Mouse (Mus musculus): ENCODE measurements at regions not wholly inside any gene's neighbourhood (a gene's known extent, or its start where the extent isn't known, plus 50 kb on each side); places are given as distances from the start of the nearest gene placed in this dataset.

DNA sequence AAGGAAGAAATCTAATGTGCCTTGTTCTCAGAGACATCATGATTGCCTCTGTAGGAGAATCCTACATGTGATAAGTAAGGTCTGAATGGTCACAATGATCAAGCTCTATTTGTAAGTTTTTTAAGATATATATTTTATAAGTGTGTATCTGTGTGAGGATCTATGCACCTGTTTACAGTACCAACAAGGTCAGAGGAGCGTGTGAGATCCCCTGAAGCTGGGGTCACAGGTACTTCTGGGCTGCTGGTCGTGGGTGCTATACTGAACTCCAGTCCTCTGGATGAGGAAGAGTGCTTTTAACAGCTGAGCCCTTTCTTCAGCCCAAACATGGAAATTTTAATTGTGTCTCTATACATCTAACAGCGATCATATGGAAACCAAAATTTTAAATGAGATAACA lies 181.1 kb upstream of the Topaz1 start:
- DNase-seq (ENCODE audit: low spot score in 2 of 2) = no peak

DNA sequence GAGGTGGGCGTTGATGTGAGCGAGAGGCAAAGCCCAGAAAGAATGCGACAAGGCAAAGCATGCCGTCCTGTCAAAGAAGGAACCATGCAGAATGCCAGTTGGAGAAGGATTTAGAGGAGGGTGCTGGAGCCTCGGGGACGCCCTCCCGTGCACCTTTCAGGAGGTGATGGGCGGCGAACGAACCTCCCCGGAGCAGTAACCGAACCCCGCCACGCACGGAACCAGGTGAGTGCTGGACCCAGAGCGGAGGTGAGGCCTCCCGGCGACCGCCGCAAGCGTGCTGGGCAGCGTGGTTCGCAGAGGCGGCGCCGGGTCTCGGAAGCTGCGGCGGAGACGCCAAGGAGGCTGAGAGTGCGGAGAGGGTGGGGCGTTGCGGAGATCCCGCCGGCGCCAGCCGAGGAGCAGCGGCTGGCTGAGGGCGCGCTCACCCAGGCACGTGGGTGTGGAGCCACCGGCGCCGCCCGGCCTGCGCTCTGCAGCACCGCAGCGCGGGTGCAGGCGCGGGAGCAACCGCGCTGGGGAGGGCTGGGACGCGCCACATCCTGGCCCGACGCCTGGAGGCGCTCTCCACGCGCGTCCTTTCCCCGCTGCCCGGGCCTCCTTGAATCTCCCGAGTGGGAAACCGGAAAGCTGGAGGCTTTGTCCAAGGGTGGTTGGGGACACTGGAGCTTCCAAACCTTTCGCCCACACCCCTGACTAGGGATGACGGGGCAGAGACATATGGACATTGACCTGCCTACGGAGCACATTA lies 178.3 kb upstream of the Topaz1 start:
- no peak for DNase-seq (ENCODE audit: low spot score in 2 of 2)

DNA sequence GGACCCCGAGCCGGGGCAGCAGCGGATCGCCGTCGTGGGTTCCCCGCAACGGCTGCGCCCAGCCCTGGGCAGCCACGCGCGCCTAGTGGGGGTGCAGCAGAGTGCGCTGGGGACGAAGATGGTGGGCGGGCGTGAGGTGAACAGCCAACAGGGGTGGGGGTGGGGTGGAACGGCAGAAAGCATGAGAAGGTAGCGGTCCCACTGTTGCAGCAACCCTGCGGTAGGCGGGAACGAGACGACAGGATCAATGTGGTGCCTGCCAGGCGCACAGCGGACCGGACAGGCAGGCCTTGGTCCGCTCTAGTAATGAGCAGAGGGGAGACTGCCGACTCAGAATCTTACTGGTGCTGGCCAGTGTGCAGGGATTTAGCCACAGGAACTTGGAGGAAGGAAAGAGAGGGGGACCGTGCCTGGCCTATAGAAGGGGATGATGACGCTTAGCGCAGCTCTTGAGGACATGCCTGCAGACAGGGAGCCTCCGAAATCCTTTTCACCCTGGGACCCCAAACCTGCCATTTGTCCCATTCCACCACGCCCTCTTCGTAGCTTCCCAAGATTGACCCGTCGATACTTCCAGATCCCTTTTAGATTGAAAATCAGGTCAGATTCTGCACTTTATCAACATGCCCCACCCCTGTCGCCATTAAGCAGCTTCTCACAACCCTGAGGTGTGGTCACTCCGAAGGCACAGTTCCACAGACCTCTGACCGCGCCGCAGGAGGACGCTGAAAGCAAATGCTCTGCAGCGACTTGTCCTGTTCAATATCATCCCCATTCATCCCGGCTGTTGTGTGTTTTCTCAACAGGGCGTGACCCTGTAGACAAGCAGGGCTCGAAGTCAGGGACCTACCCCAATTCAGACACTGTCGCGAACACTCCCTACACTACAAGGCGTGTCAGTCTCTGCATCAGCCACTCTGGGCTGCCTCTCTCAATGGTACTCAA lies 177.4 kb upstream of the Topaz1 start:
- DNase-seq (ENCODE audit: low spot score in 2 of 2) = no peak

DNA sequence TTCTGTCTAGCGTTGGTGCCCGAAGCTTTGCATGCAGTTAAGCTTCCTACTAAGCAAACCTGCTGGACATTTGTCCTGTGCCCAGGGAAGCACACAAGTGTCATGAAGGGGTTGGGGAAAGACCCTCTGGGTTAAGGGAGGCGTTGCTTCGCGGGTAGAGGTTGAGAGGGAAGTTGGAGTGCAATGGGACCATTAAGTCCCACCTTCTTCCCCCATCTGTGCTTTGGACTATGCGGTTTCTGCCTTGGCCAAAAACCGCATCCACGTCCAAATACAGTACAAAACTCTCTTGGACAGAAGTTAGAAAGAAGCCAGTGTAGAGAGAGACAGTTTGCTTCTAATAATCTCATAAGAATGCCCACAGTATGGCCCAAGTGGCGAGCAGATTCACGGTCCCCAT lies 176.1 kb upstream of the Topaz1 start:
- no peak for DNase-seq (ENCODE audit: low spot score in 2 of 2)

DNA sequence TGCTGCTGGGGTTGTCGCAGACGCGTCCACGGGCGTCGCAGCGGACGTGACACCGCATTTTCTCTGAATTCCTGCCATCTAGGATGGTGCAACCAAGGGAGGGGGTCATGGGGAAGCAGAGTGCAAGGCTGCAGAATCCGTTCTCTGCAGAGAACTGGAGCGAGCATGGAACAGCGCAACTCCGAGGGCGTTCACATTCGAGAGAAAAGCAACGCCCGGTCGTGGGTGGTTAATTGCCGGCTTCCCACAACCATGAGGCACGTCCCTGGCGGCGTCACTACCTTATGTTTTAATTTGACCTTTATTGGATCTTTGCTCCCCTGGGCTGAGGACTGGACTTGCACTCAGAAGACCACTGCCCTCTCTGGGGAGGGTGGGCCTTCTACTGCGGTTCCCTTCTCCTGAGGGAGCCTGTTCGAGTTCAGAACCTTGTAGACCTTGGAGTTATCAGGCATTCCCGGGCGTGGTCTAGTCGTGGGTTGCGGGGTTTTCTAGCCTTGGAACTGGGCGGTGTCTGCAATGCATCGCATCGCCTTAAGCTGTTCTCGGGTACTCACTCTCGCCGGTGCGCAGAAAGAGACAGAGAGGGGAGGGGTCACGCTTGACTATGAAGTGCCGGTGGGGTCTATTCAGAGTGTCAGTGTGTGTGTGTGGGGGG lies 175.6 kb upstream of the Topaz1 start:
- no peak for DNase-seq (ENCODE audit: low spot score in 2 of 2)

DNA sequence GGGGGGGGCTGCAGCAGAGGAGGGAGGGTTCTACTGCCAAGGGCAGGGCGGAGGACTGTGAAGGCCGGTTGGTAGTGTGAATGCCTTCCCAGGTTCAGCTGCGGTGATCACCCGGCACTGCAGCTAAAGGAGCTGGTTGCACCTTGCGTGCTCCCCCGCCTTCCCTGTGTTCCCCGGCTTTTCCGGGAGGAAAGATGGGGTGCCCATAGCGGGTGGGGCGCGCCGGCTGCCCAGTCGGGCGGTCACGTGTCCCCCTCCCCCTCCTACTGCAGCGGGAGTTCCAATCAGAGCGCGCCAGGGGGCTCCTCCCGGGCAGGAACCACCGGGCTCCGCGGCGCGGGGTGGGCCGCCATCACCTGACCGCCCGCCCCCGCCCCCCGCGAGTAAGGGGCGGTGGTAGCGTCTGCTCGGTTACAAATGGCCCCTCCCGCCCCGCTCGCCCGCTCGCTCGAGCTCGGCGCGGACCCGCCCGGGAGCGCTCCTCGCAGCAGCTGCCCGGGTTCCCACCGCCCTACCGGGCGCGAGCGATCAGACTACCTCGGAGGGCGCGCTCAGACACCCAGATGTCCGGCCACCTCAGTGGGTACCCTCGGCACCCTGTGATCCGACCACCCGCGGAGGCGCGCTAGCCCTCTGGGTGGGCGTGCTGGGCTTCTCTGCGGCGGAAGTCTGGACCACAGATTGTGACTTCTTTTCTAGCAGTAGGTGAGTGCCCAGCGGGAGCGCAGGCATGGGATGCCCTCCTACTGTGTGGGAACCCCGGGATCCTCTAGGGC lies 174.9 kb upstream of the Topaz1 start:
- no peak for DNase-seq (ENCODE audit: low spot score in 2 of 2)

DNA sequence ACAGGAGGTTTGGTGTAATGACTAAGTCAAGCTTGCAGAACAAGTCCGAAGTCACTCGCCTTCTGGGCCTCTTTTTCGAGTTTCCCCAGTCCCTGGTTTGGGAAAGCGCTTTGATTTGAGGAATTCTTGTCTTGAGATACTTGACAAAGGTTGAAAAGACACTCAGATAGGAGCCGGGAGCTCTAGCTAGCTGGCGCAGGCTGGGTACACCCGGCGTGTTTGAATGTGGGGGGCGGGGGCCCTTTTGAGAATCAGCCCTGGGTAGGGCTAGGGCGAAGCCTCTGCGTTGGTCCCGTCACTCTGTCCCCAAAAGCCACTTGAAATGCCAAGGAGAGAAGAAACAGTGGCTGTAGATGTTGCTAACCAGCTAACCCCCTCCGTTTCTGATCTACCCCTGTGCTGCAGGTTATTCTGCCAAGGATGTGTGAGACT lies 174.3 kb upstream of the Topaz1 start:
- DNase-seq (ENCODE audit: low spot score in 2 of 2) = no peak

DNA sequence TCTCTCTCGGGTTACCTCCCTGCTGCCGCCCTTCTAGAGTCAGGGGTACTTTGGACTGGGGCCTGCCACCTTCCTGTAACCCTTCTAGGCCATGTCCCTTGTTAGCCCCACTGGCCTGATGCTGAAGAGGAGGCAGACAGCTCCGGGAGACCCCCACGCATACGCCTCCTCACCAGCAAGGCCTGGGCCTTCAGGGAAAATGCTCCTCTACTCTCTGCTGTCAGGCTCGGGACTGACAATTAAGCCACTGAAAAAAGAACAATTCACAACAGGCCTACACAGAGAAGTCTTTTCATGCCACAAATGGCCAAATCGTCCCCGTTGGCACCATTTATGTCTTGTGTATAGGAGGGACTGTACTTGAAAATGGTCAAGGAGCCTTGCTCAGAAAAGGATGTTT lies 161.9 kb upstream of the Topaz1 start:
- DNase-seq (ENCODE audit: low spot score in 2 of 2) = no peak

DNA sequence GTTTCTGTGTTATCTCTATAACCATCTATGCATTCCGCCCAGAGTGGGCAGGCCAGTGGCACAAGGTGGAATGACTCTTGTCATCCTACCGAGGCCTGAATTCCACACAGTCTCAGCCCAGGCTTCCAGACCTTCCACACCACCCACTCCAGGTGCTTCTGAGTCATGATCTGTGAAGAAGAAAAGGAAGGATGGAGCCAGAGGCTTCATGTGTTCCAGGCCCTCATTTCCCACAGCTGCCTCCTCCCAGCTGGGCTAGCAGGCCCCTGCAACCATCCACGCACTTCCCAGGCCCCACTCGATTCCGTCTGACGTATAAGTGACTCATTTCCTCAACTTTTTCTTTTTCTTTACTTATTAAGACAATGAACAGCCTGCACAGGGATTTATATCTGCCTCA lies 160.7 kb upstream of the Topaz1 start:
- no peak for DNase-seq (ENCODE audit: low spot score in 2 of 2)

DNA sequence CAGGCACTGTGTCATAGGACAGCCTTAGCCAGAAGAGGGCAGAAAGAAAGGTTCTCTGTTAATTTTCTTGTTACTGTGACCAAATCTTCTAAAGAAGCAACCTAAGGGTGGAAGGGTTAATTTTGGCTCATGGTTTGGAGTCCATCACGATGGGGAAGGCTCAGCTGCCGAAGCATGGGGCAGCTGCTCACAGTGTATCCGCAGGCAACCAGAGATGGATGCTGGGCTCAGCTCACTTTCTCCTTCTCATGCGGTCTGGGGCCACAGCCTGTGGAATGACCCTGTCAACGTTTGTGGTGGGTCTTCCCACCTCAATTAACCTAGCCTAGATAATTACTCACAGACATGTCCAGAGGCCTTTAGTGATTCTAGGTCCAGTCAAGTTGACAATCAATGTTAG lies 160.2 kb upstream of the Topaz1 start:
- DNase-seq (ENCODE audit: low spot score in 2 of 2) = no peak

DNA sequence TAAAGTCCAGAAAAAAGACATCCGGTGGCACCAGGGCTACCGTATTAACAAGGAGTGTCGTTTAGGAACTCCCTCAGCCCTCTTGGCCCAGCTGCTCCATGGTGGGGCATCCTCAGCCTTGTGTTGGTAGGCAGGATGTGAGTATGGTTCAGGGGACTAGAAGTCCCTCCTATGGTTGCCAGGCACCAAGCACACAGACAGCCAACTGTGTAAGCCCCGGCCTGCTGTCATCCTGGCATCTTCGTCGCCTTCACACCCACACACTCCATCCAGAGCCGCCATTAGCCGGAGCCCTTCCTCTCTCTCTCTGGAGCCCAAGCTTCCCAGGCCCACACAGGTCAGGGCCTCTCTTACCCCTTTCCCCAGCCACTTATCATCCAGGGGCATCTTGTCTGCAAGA lies 158.9 kb upstream of the Topaz1 start:
- no peak for DNase-seq (ENCODE audit: low spot score in 2 of 2)

DNA sequence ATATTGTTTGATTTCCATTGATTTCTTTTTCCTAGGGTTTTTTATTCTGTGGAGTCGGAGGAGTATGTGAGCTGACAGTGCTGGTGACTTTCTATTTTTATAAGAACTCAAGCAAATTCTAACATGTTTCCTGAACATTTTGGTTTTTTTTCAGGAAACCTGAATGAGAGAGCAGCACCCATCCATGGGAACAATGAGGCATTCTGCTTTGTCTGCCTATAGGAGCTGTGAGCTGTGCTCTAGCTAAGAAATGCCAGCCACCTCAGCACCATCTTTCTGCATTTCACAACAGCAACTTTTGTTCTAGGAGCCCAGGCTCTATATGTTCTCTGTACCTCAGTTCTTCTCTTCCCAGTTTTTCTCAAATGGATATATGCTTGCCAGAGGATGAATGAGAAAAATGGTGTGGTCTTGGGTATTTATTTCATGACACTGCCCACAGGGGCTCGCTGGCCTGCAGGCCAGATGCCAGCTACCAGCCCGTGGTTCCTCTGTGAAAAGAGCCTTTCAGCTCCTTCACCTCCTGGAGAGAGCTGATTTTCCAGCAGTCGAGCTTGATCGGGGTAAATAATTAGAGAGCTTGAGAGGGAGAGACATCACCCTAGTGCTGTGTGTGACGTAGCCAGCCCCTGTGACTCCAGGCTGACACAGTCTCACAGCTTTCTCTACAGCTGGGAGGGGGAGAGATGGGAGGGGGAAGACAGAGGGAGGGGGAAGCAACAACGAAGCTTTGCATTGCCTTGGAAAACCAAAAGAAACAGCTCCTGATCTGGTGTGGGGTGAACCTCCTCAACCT lies 154.1 kb upstream of the Topaz1 start:
- DNase-seq (ENCODE audit: low spot score in 2 of 2) = no peak

DNA sequence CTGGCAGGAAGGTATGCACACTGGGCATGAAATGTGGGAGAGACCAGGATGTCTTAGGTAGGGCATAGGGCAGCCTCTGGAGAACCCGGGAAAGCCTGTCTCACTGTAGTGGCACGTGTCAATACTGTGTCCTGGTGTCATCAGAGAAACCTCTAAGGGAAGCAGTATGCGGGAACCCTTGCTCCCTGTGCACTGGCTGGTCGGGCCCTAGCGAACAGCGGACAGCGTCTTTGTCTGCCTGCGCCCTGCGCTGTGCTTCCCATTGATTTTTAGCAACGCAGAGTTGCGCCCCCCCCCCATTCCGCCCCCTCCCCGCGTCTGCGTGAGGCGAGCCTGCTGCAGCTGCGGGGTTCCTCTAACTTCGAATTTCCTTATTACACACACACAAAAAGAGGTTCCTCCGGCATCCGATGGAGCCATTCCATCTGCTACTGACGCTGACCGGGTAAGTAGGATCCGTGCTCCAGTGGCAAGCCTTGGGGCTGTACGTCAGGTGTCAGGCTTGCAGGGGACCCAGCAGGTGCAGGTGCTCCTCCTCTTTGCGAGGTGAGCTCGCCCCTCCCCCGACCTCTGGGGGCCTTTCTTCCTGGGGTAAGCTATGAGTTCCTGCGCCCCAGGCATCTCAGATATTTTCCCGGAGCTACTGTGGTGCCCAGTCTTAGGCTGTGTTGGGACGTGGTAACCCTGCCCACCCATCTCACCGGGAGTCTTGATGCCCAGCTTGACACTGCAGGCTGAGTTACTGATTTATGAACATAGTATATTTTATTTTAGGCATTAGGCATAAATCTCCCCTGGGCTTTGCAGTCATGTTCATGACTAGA lies 151.8 kb upstream of the Topaz1 start:
- DNase-seq (ENCODE audit: low spot score in 2 of 2) = no peak

DNA sequence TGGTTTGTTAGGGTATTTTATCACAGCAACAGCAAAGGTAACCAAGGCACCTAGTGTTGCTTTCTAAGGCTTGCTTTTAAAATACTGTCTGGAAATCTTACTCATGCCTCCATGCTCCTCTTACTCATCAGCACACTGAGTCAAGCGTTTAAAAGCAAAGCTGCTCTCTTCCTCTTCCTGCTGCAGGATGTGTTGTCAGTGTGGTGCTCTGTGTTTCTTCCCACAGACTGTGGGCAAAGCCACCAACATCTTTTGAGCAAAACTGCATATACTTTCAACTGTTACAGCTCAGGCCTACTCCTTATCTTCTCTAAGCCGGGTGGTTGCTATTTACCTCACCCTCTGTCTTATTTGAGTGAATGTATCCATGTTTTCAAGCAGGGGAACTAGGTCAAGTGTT lies 144.0 kb upstream of the Topaz1 start:
- no peak for DNase-seq (ENCODE audit: low spot score in 2 of 2)

DNA sequence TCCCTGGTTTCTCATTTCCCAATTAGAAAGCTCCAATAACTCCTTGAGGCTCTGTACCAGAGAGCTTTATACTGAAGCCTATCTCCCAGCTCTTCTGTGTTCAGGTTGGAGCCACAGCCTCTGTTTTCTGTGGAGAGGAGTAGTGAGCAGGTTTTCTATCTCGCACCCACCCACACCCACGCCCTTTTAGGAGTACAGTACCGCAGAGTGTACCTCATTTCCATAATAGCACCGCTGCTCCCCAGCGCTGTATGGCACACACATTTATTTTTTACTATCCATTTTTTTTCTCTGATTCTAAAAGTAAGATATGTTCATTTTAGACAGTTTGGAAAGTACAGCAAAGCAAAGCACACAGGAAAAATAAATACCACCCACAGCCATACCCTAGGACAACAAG lies 137.5 kb upstream of the Topaz1 start:
- no peak for DNase-seq (ENCODE audit: low spot score in 2 of 2)

DNA sequence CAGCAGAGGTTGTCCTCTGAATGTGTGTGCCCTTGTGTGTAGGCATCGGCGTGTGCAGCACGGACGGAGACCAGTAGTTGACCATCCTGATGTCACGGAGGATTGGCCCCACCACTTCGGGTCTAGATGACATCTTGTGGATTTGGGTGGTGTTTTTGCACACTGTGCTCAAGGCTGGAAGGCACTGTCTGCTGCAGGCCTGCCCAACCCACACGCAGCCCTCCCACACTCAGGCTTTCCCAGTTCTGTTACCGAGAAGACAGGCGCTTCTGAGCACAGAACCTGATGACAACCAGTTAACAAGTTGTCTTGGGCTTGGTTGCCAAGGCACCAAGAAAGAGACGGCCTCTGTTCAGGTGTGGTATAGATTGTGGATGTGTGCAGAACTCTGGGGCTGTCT lies 136.2 kb upstream of the Topaz1 start:
- no peak for DNase-seq (ENCODE audit: low spot score in 2 of 2)

DNA sequence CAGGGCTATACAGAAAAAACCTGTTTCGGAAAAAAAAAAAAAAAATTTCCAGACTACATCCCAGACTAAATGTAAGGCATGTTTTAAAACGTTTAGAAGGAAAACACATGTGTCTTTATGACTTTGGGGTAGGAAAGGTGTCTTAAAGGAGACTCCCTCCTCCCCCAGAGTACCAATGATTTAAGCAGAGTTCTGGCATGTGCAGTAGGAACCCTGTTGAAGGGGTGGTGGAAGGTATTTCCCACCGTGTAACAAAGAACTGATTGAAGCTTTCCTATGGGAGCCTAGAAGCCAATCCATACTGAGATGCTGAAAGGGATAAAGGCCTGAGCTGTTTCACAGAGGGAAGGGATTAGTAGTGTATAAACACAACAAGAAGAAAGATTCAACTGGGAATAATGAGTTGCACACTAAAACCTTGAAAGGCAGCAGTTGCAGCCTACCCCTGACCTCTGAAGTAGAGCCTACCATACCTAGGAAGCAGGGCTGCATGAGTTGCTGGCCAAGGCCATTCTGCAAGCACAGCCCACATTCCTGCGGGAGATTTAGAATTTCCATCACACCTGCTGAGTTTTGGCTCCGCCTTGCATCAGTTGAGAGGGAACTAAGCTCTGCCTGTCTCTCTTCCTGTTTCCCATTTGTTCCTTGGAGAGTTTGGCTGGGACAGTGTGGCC lies 132.4 kb upstream of the Topaz1 start:
- DNase-seq (ENCODE audit: low spot score in 2 of 2) = no peak

DNA sequence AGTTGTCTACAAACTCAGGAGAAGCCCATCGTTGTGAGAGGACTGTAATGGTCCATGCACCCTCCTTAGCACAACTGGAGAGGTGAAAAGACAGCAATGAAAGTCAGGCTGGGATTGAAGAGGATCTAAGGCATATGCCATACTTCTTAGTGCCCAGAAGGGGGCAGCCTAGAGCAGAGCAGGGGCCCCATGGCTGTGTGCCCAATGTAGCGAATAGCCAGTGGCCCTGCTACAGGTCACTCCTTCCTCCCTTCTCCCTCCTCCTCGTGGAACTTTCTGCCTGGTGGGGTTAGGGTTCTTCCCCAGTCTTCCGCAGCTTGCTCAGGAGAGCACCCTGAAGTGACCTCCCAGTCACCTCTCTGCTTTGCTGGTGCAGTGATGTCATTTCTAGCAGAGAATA lies 131.8 kb upstream of the Topaz1 start:
- DNase-seq (ENCODE audit: low spot score in 2 of 2) = peak in 1 of 2 experiments; percentile 19

DNA sequence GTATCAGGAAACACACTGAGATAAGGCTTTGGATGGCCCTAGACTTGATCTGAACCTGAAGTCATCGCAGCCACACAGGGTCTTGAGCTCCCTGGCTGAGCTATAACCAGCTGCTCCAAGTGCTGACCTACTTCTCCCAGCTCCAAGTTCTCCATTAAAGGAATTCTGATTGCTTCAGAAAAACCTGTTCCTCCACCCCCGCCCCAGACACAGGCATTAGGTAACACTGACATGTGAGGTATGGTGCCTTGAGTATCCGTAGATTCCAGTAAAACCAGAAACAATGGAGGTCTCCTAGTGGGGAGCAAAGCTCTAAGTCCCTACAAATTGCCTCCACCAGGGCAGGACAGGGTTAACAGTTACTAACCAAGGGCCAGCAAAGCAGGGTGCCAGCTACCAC lies 129.4 kb upstream of the Topaz1 start:
- no peak for DNase-seq (ENCODE audit: low spot score in 2 of 2)

DNA sequence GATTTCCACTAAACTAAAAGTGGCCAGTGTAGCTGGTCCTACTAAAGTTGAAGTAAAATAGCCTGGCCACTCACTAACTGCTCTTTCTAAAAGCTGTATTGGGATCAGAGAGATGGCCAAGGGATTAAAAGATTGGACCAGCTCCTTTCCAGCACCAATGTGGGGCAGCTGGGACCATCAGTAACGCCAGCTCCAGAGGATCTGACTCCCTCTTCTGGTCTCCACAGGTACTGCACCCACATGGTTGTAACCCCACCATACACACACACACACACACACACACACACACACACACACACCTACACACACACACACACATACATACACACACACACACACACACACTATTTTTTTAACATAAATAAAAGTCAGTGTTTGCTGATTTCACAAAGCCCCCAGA lies 122.1 kb upstream of the Topaz1 start:
- no peak for DNase-seq (ENCODE audit: low spot score in 2 of 2)

Measured in spleen, postnatal 10 days (tissue).